Mouse (Mus musculus) frontal cortex, postnatal 10 days (tissue): ENCODE measurements at regions not wholly inside any gene's neighbourhood (a gene's known extent, or its start where the extent isn't known, plus 50 kb on each side); places are given as distances from the start of the nearest gene placed in this dataset.

Experiments
- DNase-seq, 2 experiments: peaks; one replicate each; pipeline ENCODE4 v3.0.0; 2022; ENCODE audit warnings: low spot score in 2 of 2, mixed read lengths in 1 of 2

DNA sequence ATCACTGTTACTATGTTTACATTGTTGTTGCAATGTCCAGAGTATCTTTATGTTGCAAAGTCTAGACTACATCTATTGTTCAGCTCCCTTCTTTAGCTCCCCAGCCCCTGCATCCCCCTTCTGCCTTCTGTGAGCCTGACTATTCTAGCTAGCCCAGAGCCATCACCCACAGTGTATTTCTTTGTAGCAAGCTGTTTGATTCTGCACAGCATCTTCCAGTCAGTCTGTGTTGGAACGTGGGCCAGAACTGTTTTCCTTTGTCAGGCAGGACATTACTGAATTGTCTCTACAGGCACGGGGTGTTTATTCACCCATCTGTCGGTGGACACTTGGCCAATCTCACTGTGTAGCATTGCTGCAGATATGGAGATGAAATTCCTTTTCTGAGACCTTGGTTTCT lies 295.4 kb upstream of the Trpc7 start:
- no peak for DNase-seq

DNA sequence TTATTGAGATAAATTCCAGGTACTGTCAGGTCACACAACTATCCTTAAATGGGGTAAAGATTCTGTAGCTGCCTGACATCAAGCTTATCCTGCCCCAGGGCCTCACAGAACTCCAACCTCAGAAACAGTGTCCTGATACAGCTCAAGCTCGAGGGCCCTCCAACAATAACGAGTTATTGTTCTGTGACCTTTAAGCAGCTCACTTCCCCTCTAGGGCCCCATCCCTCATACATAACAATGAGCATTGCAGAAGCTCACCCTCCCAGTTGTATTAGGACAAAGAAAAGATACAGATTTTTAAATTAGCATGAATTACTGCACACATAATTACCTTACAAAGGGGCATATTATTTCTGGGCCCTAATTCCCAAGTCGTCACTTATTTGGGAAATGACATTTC lies 293.5 kb upstream of the Trpc7 start:
- DNase-seq: no peak

DNA sequence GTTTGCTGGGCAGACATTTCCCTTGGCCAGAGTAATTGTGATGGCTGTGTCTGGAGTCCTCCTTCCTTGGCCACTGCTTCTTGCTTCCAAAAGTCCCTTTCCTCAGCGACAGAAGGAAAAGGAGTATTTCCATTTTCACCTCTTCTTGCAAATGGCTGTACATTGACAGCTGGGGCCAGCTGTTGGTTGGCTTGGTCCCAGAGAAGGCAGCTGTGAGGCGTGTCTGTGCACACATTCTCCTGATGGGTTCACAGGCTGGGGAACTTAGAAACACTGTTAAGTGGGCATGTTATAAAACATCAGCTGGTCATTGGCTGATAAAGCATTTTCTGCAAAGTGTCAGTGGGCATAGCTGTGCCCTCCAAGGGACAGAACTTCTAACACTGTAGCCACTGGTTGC lies 290.4 kb upstream of the Trpc7 start:
- no peak for DNase-seq

DNA sequence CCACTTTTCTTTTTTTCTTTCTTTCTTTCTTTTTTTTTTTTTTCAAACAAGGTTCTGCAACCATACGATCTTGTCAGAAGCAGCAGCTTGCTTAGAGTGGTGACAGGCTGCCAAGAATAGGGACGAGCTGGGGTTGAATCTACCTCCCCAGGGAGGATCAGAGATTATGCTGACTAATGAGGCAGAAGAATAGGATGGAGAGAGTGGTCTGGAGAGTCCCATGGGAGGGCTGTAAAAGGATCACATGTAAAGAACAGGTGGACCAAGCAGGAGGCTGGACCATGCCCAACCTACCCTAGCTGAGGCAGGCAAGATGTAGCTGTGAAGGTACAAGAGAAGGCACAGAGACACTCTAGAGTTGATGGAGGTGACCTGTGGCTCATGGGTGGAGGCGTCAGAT lies 274.4 kb upstream of the Trpc7 start:
- no peak for DNase-seq

DNA sequence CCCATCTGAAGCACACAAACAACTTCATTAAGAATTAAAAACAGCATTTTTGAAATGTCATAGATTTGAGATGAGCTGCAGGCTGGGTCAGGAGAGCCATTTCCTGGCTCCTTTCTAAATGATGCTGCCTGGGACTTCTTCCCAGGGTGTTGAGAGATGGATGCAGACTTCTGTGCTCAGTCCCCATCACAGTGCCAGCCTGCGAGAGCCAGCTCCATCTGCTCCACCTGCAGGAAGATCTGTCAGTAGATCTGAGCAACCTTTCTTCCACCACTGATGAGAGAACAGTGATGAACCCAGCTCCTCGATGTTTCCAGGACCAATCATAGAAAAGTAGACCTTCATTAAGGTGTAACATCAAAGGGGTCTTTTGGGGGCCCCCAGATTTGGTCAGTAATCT lies 273.8 kb upstream of the Trpc7 start:
- no peak for DNase-seq

DNA sequence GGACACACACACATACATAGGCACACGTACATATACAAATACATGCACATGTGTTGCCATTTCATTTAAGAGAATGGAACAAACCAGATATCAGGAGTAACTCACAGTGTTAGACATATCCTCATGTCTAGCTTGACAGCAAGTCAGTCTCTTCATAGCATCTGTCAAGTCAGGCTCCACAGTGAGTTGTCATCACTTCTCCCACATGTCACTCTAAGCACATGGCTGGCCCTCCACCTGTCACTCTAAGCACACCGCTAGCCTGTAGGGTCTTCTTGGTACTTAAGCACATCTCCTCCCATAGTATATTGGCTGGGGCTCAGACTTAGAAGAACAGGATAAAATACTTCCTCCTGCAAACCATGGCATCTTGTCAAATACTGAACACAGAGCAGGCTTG lies 269.6 kb upstream of the Trpc7 start:
- DNase-seq: no peak

DNA sequence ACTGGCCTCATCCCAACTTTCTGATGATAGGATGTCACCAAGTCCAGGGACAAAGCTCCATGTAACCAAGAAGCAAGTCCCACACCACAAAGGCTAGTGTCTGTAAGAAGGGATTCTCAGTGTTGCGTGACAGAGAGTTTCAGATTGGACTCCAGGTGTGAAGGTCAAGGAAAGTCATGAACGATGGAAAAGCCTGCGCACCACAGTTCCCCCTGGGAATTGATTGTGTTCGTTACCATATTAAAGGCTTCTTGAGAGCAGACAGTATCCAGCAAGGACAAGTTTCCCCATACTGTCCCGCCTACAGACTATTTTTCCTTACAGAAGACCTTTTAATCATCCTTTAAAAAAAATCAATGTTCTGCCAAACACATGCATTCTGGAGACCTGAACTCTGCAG lies 257.0 kb upstream of the Trpc7 start:
- DNase-seq: no peak

DNA sequence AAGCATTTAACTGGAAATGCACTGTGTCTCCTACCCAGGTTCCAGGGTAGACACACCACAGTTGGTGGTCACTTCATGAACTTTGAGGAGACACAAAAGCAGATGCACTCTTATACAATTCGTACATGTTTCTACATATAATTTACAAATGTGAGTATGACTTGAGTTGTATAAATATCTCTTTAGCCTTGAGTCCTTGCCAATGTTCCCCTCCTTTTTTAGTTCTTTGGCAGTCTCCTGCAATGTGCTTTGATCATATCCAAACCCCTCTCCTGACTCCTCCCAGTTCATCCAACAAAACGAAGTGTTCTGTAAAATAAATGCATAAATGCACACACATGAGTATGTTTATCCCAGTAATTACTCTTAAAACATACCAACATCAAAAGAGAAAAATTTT lies 251.8 kb upstream of the Trpc7 start:
- DNase-seq: no peak

DNA sequence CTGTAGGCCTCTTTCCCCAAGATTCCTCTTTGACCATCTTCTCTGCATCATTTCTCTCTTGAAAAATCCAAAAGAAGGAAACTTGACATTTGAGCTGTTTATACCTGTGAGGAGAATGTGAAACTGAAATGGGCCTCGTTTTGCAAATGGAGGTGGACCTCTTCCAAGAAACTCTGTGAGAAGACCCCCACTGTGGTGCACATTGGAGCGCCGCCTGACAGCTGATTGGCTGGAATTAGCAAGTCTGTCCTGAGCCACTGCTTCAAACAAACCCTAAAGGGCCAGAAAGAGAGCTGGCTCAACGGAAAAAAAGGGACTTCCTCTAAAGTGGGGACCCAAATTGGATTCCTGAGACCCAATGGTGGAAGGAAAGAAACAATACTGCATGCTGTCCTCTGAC lies 250.9 kb upstream of the Trpc7 start:
- DNase-seq: no peak

DNA sequence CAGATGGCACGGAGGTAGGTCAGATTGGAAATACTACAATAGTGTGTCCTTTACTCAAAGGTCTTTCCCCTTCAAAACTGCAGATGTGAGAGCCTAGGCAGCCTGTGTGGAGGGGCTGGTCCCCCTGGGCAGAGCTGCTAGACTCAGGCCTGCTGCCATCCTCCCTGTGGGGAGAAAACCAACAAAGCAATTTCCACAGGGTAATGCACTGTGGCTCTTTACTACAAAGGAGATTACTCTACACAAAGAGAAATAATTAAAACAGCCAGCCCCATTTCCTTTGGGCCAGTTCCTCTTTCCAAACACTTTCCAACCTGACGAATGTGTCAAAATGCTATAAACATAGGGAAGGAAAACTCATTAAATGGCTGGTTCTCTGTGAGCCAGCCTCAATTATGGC lies 250.0 kb upstream of the Trpc7 start:
- DNase-seq: no peak

DNA sequence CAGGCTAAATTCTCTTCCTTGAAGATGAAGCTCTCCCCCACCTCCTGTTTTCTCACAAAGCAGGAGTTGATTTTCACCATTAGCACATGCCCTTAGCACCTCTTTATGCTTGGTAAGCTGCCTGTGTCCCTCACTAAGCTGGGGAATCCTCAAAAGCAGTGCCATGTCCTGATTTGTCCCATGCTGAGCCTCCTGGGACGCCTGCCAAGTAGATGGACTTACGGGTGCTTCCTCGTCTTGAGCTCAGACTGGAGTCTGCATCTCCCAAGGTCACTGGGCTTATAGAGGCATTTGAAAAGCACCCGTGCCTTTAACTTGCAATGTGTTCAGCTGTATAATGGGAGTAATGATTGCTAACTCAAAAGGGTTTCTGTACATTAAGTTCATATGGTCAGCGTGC lies 247.1 kb upstream of the Trpc7 start:
- DNase-seq: no peak

DNA sequence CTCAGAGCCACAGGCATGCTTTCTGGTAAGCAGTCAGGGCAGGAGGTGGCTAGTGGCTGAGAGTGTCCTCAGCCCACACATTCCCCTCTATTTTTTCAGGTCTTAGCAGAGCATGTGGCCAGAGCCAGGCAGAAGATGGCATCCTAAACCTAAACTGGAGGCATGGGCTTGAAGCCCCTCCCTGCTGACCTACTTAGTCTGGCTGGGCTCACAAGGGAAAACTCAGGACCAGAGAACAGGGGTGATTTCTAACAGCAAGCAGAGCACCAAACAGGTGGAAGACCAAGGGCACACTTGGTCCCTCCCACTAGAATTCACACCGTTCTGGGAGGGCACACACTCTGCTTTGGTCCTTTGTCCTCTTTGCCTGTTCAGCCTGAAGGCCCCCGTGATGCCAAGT lies 246.6 kb upstream of the Trpc7 start:
- no peak for DNase-seq

DNA sequence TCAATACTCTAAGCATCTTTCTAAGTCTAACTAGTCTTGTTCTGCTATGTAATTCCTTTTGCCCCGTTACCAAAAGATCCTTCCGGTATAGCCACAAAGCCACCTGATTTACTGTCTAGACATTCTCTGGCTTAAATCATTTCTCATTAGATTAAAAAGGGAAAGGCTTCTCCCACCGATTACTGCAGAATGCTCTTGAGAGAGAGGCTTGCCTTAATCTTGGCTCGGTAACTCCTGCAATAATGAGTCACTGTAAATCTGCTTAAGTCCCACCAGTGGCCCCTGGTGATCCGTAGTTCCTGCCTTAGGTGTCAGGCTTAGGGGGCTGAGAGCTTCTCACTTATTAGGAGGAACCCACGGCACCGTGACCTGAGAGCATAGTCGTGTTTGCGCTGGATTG lies 220.1 kb upstream of the Trpc7 start:
- no peak for DNase-seq

DNA sequence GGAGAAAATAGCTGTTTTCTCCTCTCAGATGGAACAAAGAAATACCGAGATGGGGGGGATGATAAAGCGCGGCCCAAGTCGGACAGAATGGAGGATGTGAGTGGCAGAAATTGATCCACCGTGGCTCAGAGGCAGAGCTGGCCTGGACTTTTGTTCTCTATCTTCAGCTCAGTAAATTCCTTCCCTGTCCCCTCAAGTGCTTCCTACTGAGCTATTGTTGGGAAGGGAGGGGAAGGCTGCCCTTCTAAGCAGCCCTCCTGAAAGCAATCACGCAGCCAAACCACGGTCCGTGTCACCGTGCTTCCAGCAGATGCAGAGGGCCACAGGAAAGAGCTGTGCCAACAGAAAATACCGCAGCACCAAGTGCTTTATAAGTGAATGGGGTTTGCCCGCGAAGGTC lies 212.2 kb upstream of the Trpc7 start:
- no peak for DNase-seq

DNA sequence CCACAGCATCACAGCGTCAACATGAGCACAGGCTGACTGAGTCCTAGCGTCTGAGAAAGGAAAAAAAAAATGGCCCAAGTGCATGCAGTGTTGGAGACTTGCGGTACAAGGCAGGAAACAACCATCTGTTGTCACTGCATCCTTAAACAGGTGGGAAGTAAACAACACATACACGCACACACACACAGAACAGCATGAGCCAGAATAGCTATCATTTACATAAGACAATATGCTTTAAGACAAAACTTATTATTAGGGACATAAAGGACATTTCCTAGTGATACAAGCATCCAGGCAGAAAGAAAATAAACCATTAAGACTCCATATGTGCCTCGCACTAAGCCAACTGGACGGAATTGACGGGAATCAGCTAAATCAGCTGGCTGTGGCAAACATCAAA lies 203.8 kb upstream of the Trpc7 start:
- DNase-seq: no peak

DNA sequence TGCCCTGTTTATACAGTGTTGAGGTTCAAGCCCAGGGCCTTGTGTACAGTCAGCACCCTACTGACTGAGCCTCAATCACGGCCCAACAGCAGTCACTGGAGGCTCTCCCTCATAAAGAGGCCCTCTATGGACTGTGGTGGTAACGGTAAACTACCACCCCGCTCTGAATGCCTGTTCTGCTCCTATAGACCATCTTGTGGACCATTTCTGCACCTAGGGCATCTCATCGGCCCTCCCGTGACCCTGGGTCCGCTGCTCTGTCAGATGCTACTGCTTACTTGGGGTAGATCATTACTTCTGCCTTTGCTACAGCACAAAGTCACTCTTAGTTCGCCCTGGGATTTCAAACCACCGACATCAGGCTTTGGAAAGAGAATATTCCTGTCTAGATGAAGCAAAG lies 196.1 kb upstream of the Trpc7 start:
- DNase-seq: no peak

DNA sequence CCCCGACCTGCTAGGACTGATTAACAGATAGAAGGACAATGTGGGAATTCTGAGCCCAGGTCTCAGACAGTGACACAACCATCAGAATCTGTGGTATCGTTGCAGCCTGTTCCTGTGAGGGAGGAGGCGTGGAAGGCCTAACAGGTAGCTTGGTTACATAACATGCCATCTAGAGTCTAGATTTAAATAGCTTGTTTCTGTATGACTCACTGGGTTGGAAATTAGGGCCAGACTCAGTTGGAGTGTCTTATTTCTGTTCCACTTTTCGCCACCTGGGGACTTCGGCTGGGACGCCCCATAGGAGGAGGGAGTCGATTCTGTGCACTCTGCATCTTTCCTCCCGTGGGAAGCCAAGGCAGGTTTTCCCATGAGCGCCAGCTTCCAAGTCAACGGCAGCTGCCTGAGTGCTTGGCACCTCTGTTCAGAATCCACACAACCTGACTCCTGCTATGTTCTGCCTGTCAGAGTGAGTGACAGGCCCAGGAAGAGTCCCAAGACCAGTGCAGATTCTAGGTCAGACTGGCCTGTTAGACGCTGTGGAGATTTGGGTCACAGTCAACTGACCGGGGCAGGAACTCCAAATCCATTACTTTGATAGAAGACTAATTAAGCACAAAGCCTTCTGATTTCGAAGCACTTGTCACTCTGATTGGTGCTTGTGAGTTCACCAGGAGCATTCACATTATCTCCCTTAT lies 193.7 kb upstream of the Trpc7 start:
- DNase-seq: no peak

DNA sequence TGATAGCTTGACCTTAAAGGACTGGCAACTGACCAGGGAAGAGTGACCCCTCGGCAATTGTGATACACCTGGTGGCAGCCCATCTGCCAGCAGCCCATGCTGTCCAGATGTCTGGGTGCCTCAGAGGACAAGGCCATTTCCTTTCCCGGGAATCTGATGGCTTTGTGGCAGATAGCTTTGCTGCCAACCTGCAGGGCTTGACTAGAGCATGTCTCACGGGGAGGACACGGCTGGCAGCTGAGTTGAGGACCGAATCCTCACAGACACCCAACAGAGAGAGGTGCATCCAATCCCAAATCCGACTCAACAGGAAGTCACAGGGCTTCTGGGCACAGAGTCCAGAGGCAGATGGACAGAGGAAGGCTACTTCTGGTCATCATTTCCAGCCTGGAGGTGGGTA lies 192.2 kb upstream of the Trpc7 start:
- no peak for DNase-seq

DNA sequence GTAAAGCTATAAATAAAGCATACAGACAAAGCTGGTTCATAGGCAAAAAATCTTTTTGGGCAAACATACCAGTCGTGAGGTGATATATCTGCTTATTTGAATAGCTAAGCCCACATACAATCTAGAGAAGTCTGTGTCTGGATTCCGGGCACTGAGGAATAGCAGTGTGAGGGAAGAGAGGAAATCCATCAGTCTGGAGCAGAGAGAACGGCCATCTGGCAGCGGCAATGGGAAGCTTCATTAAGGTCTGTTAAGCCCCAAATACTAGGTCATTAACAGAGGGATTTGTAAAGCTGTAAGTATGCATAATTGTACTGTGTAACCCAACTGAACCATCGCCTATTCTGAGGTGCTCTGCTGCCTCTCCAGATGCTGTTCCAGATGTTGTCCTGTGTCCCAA lies 191.6 kb upstream of the Trpc7 start:
- no peak for DNase-seq

DNA sequence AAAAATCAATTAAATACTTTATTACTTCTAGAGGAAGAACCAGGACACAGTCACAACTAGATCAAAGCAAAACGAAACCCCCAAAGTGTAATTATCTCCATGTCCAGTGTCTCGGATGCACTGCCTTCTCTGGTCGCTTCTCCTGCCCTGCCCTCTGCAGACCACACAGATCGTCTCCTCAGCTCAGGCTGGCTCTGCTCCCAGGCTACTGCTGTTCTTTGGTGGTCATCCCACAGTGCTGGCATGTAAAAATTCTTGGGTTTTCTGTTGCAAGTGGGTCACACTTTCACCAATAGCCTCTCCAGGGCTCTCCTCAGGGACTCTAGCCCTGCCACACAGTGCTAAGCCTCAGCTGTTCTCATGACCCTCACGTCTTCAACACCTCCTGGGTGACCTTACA lies 188.0 kb upstream of the Trpc7 start:
- no peak for DNase-seq

DNA sequence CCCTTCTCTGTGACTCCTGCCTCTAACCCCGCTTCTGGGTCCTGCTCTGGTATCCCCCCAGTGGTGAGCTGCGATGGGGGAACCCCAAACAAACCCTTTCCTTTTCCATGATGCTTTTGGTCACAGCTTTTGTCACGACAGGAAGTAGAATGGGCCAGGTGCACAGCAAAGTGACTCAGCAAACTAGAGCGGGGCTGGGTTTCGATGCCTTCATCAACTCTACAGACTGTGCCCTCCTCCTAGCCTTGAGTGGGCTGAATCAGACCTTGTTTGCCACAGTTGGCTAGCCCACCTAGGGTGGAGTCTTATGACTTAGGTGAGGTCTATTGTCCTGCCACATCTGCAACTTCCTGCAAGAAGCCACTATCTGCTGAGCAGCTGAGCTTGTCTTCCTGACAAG lies 174.7 kb upstream of the Trpc7 start:
- no peak for DNase-seq

DNA sequence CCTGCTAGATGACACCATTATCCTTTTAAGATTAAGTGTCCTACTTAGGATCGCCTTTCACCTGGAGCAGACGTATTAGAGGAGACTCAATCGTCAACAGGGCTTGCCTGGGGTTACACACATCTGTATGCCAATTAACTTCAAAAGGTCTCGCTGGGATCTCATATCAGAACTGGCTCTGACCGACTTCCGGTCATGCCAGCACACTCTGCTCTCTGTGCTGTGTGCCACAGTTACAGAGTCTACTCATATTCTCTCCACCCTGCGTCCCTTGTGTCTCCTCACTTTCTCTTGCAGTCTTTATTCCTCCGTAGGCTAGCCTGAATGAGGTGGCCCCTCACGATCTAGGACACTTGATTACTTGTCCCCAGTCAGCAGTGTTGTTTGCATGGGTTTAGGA lies 165.9 kb upstream of the Trpc7 start:
- no peak for DNase-seq

DNA sequence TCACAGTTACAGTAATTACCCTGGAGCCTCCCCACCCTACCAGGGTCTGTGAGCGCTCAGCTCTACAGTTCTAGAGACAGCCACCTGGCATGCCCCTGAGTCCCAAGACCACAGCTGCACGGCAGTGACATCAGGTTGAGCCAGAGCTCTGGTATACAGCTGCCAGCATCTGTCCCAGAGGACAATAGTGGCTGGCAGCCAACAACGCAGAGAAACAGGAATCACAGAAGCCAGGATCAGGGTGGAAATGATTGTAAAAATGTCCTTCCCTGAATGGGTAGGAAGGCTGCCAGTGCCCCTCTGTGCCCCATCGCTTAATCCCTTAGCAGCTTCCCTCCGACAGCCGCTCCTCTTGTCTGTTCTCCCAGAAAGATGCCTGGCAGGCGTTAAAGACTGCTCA lies 165.3 kb upstream of the Trpc7 start:
- DNase-seq: no peak

DNA sequence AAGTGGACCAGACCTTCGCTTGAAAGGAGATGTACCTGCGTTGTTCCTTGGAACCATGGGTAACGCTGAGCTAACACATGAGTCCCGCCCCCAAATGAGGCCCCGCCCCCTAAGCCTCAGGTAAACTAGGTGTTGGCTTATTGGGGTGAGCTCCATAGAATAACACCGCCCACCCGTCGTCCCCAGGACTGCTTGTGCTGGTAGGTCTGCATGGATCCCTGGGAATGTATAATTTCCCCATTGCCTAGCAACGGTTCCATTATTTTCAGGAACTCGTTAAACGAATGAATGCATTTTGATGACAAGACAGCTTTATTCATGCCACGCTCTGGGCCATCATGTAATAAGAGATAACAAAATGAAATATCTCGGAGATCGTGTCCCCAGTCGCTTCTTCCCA lies 161.0 kb upstream of the Trpc7 start:
- DNase-seq: no peak
